Mouse (Mus musculus): Measurements from ENCODE around the gene Derl2.

DNA sequence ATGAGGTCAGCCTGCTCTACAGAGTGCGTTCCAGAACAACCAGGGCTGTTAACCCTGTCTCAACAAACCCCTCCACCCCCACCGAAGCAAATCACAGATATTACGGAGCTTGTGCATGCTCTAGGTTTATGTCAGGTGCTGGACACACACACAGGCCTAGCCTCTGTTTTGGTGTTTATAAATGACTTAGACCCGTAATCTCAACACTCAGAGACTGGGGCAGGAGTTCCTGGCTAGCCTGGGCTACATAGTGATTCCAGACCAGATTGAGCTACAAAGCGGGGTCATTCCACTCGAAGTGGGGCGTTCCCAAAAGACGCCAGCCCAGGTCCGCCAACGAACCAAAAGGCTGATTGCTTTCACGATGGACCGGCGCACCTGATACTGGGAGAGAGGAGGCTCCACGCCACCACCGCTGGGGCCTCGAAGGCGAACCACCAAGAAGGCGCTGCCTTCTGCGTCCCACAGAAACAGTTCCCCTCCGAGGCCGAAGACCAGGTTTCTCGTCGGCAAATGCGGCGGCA is 50.3 kb downstream of the Derl2 start:
- TF ChIP-seq CTCF (IDR thresholded peaks at IDR 0.05; ENCODE audit: borderline replicate concordance, insufficient read depth, low read length): no peak
- TF ChIP-seq POLR2A (IDR thresholded peaks at IDR 0.05; ENCODE audit: low read depth, low read length): no peak
